Comparison of ENCODE assay signal across 30 mouse cellular contexts in genomic region chr1:88104667-88105430, GRCm38 (mm10). TPM values are rescaled to one million over a fixed set of nuclear protein-coding genes. Genes with fewer than 3 reads are reported as not detected.
DNase-seq lines count a peak whose midpoint lies in the region; ATAC-seq and TF ChIP-seq lines count a peak whose summit lies in the region.
"Had no signal": no experiment of that assay in that cellular context is flagged by ENCODE, and none has a peak within 500 bp of the region (broad histone marks: within the 10 kb centered on the region; RNA-seq: fewer than 3 reads in every experiment).

No protein-coding gene starts in this region.

- no peak for TF ChIP-seq CTCF in liver, adult 2 months (IDR thresholded peaks at IDR 0.05; ENCODE audit: low read depth, low read length)
- TF ChIP-seq CTCF in liver, postnatal 0 days (IDR thresholded peaks at IDR 0.05; ENCODE audit: low read depth): no peak

- H3K79me2 ChIP-seq in liver, adult 2 months (ENCODE audit: control insufficient read depth, insufficient read depth, low read length): peaks cover 17% of the 10 kb centered on the region; the same call in 1 of the 2 replicates

- H3K4me3 ChIP-seq in liver, adult 2 months (ENCODE audit: insufficient read depth, low read depth, low read length): peak overlapping the region; percentile 60
- H3K4me3 ChIP-seq in liver, embryonic 12.5 days: no peak overlapping the region
- no peak overlapping the region for H3K4me3 ChIP-seq in liver, postnatal 0 days (ENCODE audit: low read depth, low read length)
- H3K4me3 ChIP-seq: embryonic facial prominence, embryonic 13.5 days; forebrain, embryonic 12.5 days; heart, embryonic 10.5 days; hindbrain, embryonic 12.5 days had no signal

- H3K27me3 ChIP-seq in liver, adult 2 months (ENCODE audit: control insufficient read depth, insufficient read depth, low read length): no peaks in the 10 kb centered on the region
- 0 out of 2 replicates have a peak, but pooled peaks cover 8% of the 10 kb centered on the region for H3K27me3 ChIP-seq in liver, embryonic 12.5 days (replicated peaks)
- H3K27me3 ChIP-seq in liver, postnatal 0 days (ENCODE audit: insufficient read depth, low read length): no peaks in the 10 kb centered on the region
- H3K27me3 ChIP-seq: embryonic facial prominence, embryonic 13.5 days; forebrain, embryonic 12.5 days; hindbrain, embryonic 12.5 days; Patski had no signal

- H3K27ac ChIP-seq in liver, adult 2 months (replicated peaks; ENCODE audit: insufficient read depth, low read depth, low read length): peak overlapping the region; percentile 95
- no peak overlapping the region for H3K27ac ChIP-seq in liver, embryonic 12.5 days
- H3K27ac ChIP-seq in liver, postnatal 0 days (ENCODE audit: low read depth): peak overlapping the region; percentile 11; the same call in 1 of the 2 replicates
- H3K27ac ChIP-seq: embryonic facial prominence, embryonic 13.5 days; forebrain, embryonic 12.5 days; heart, embryonic 10.5 days; hindbrain, embryonic 12.5 days had no signal

- 30% methylated on average over 1 of the region's 1 CpGs for WGBS in liver, adult 2 months
- 55% methylated on average over 1 of the region's 1 CpGs for WGBS in liver, embryonic 12.5 days (ENCODE audit: insufficient replicate concordance)
- 79% methylated on average over 1 of the region's 1 CpGs for WGBS in liver, postnatal 0 days (ENCODE audit: insufficient replicate concordance)

- TF ChIP-seq EP300 in liver, postnatal 0 days (IDR thresholded peaks at IDR 0.05; ENCODE audit: low read depth): no peak

- no peaks in the 10 kb centered on the region for H3K9me3 ChIP-seq in liver, embryonic 12.5 days (replicated peaks)
- no peaks in the 10 kb centered on the region for H3K9me3 ChIP-seq in liver, postnatal 0 days (ENCODE audit: low read length)
- H3K9me3 ChIP-seq: embryonic facial prominence, embryonic 13.5 days; forebrain, embryonic 12.5 days; heart, embryonic 10.5 days; hindbrain, embryonic 12.5 days had no signal

- H3K9ac ChIP-seq in liver, adult 2 months (ENCODE audit: low read depth, low read length): peak overlapping the region; percentile 68
- H3K9ac ChIP-seq in liver, embryonic 12.5 days: no peak overlapping the region
- H3K9ac ChIP-seq in liver, postnatal 0 days (replicated peaks): no peak overlapping the region
- H3K9ac ChIP-seq: embryonic facial prominence, embryonic 13.5 days; forebrain, embryonic 12.5 days; hindbrain, embryonic 12.5 days had no signal

- peaks cover 3% of the 10 kb centered on the region; the same call in 1 of the 2 replicates for H3K36me3 ChIP-seq in liver, adult 2 months (ENCODE audit: control insufficient read depth, insufficient read depth, low read length)
- no peaks in the 10 kb centered on the region for H3K36me3 ChIP-seq in liver, embryonic 12.5 days
- H3K36me3 ChIP-seq in liver, postnatal 0 days (replicated peaks; ENCODE audit: insufficient read depth, low read length): no peaks in the 10 kb centered on the region
- H3K36me3 ChIP-seq: embryonic facial prominence, embryonic 13.5 days; forebrain, embryonic 12.5 days; heart, embryonic 10.5 days; hindbrain, embryonic 12.5 days had no signal

- no peak overlapping the region for H3K4me2 ChIP-seq in liver, embryonic 12.5 days
- peak overlapping the region; percentile 56 for H3K4me2 ChIP-seq in liver, postnatal 0 days (ENCODE audit: low read depth, low read length)
- H3K4me2 ChIP-seq: embryonic facial prominence, embryonic 13.5 days; forebrain, embryonic 12.5 days; hindbrain, embryonic 12.5 days had no signal

- no peak for ATAC-seq in liver, embryonic 12.5 days
- ATAC-seq in liver, postnatal 0 days: no peak
- ATAC-seq: activated CD4-positive, CD25-positive, alpha-beta regulatory T cell, adult 4 months; forebrain, embryonic 16.5 days; hindbrain, embryonic 16.5 days; inflammation-experienced regulatory T-cells, adult 6 months; Patski had no signal

- no peak for TF ChIP-seq POLR2A in liver, adult 2 months (IDR thresholded peaks at IDR 0.05; ENCODE audit: extremely low read depth, insufficient read depth, low read length)

- peaks cover 30% of the 10 kb centered on the region for H3K4me1 ChIP-seq in liver, adult 2 months (ENCODE audit: control insufficient read depth, insufficient read depth, low read length)
- H3K4me1 ChIP-seq in liver, embryonic 12.5 days: peaks cover 13% of the 10 kb centered on the region
- peaks cover 8% of the 10 kb centered on the region; the same call in 1 of the 2 replicates for H3K4me1 ChIP-seq in liver, postnatal 0 days (ENCODE audit: insufficient read depth)
- H3K4me1 ChIP-seq: embryonic facial prominence, embryonic 13.5 days; forebrain, embryonic 12.5 days; heart, embryonic 10.5 days; hindbrain, embryonic 12.5 days had no signal

- DNase-seq in adrenal gland, postnatal 10 days: peak; percentile 8
- DNase-seq in adrenal gland, adult 18-20 months (ENCODE audit: low spot score in 2 of 2): no peak
- peak; percentile 65 for DNase-seq in liver, adult 2 months (ENCODE audit: extremely low read depth, low read depth, low spot score)
- peak; percentile 16 for DNase-seq in lung, postnatal 10 days
- no peak for DNase-seq in lung, adult 18-20 months
- DNase-seq in liver, postnatal 0 days: no peak
- DNase-seq in urinary bladder, adult 2 months (ENCODE audit: low spot score): no peak
- DNase-seq: cerebellum, adult 11-12 months; cerebellum, adult 9-10 months; cerebellum, postnatal 36 days; gastrocnemius, postnatal 14 days; heart, postnatal 10 days; heart, postnatal 4 days had no signal

RNA-seq across cellular contexts. Expression of gene Ugt1a6b, which starts 1.8 kb away (rescaled TPM):
- total RNA-seq in adrenal gland, postnatal 10 days (2021): 10 to 100 TPM in 1 of 2 experiments, 1 to 10 TPM in 1; 7.3 to 13.6 TPM
- total RNA-seq in adrenal gland, adult 18-20 months (2021): 10 to 100 TPM in 1 of 2 experiments, 1 to 10 TPM in 1; 3.5 to 12.0 TPM
- total RNA-seq in liver, adult 2 months (2014; rRNA removed): 97.1 and 102 TPM in 2 replicates
- 77.3 and 91.0 TPM in 2 replicates for polyA plus RNA-seq in liver, adult 2 months (2012; rRNA removed)
- polyA plus RNA-seq in liver, embryonic 12.5 days (2016; fragmentation: Nextera tagmentation; extraction: Ambion mirVana): 0.42 and 0.67 TPM in 2 replicates
- 28.8 and 29.4 TPM in 2 replicates for polyA plus RNA-seq in liver, postnatal 0 days (2015; fragmentation: Nextera tagmentation; extraction: Ambion mirVana)
- polyA plus RNA-seq in urinary bladder, adult 2 months (2012; rRNA removed): 30.4 and 31.7 TPM in 2 replicates
- total RNA-seq: MEL had no signal
- polyA plus RNA-seq: activated CD4-positive, CD25-positive, alpha-beta regulatory T cell, adult 4 months; C2C12; heart, embryonic 10.5 days; heart, embryonic 14.5 days; inflammation-experienced regulatory T-cells, adult 6 months had no signal

RNA-seq across cellular contexts. Expression of gene Ugt1a7c, which starts 10.0 kb away (rescaled TPM):
- total RNA-seq in adrenal gland, postnatal 10 days (2021): 1 to 10 TPM; 1.9 to 2.6 TPM
- total RNA-seq in adrenal gland, adult 18-20 months (2021): 1 to 10 TPM; 1.8 to 3.6 TPM
- total RNA-seq in liver, adult 2 months (2014; rRNA removed): 20.1 and 51.1 TPM in 2 replicates
- 2.0 and 3.9 TPM in 2 replicates for polyA plus RNA-seq in liver, adult 2 months (2012; rRNA removed)
- polyA plus RNA-seq in liver, embryonic 12.5 days (2016; fragmentation: Nextera tagmentation; extraction: Ambion mirVana): 1.1 and 1.2 TPM in 2 replicates
- 2.3 and 2.9 TPM in 2 replicates for polyA plus RNA-seq in liver, postnatal 0 days (2015; fragmentation: Nextera tagmentation; extraction: Ambion mirVana)
- polyA plus RNA-seq in urinary bladder, adult 2 months (2012; rRNA removed): 96.6 and 98.2 TPM in 2 replicates
- total RNA-seq: MEL had no signal
- polyA plus RNA-seq: C2C12 had no signal

RNA-seq across cellular contexts. Expression of gene Ugt1a8, which starts 17.2 kb away (rescaled TPM):
- under 1 TPM; 0.21 to 0.30 TPM for total RNA-seq in adrenal gland, postnatal 10 days (2021)
- total RNA-seq in adrenal gland, adult 18-20 months (2021): not detected
- 4.0 and 4.6 TPM in 2 replicates for total RNA-seq in liver, adult 2 months (2014; rRNA removed)
- polyA plus RNA-seq in liver, adult 2 months (2012; rRNA removed): 0.07 and 0.11 TPM in 2 replicates
- polyA plus RNA-seq in liver, embryonic 12.5 days (2016; fragmentation: Nextera tagmentation; extraction: Ambion mirVana): not detected in 2 replicates
- not detected in 2 replicates for polyA plus RNA-seq in liver, postnatal 0 days (2015; fragmentation: Nextera tagmentation; extraction: Ambion mirVana)
- not detected in 2 replicates for polyA plus RNA-seq in urinary bladder, adult 2 months (2012; rRNA removed)
- total RNA-seq: adrenal gland, postnatal 4 days; gastrocnemius, adult 18-20 months; gastrocnemius, postnatal 14 days; granulocyte monocyte progenitor cell, adult 5-6 weeks; heart, postnatal 10 days; heart, postnatal 4 days; MEL had no signal
- polyA plus RNA-seq: activated CD4-positive, CD25-positive, alpha-beta regulatory T cell, adult 4 months; C2C12; embryonic facial prominence, embryonic 13.5 days; forebrain, embryonic 12.5 days; forebrain, embryonic 16.5 days; heart, embryonic 10.5 days; heart, embryonic 14.5 days; hindbrain, embryonic 12.5 days; hindbrain, embryonic 16.5 days; Patski had no signal

RNA-seq across cellular contexts. Expression of gene Ugt1a6a, which starts 29.8 kb away (rescaled TPM):
- total RNA-seq in adrenal gland, postnatal 10 days (2021): 10 to 100 TPM in 1 of 2 experiments, 1 to 10 TPM in 1; 9.1 to 14.0 TPM
- 10 to 100 TPM in 1 of 2 experiments, 1 to 10 TPM in 1; 9.8 to 20.9 TPM for total RNA-seq in adrenal gland, adult 18-20 months (2021)
- 55.4 and 90.9 TPM in 2 replicates for total RNA-seq in liver, adult 2 months (2014; rRNA removed)
- polyA plus RNA-seq in liver, adult 2 months (2012; rRNA removed): 84.4 and 106 TPM in 2 replicates
- polyA plus RNA-seq in liver, embryonic 12.5 days (2016; fragmentation: Nextera tagmentation; extraction: Ambion mirVana): 1.3 and 2.1 TPM in 2 replicates
- 27.7 and 28.5 TPM in 2 replicates for polyA plus RNA-seq in liver, postnatal 0 days (2015; fragmentation: Nextera tagmentation; extraction: Ambion mirVana)
- 361 and 412 TPM in 2 replicates for polyA plus RNA-seq in urinary bladder, adult 2 months (2012; rRNA removed)
- total RNA-seq: MEL had no signal
- polyA plus RNA-seq: heart, embryonic 10.5 days had no signal

RNA-seq across cellular contexts. Expression of gene Ugt1a9, which starts 34.2 kb away (rescaled TPM):
- total RNA-seq in adrenal gland, postnatal 10 days (2021): 1 to 10 TPM; 4.1 to 6.3 TPM
- not detected for total RNA-seq in adrenal gland, adult 18-20 months (2021)
- total RNA-seq in liver, adult 2 months (2014; rRNA removed): 177 and 194 TPM in 2 replicates
- polyA plus RNA-seq in liver, adult 2 months (2012; rRNA removed): 142 and 259 TPM in 2 replicates
- polyA plus RNA-seq in liver, embryonic 12.5 days (2016; fragmentation: Nextera tagmentation; extraction: Ambion mirVana): 0.10 and 0.14 TPM in 2 replicates
- 0.54 and 0.56 TPM in 2 replicates for polyA plus RNA-seq in liver, postnatal 0 days (2015; fragmentation: Nextera tagmentation; extraction: Ambion mirVana)
- not detected in 2 replicates for polyA plus RNA-seq in urinary bladder, adult 2 months (2012; rRNA removed)
- total RNA-seq: gastrocnemius, postnatal 14 days; granulocyte monocyte progenitor cell, adult 5-6 weeks; heart, postnatal 10 days; heart, postnatal 4 days; MEL had no signal
- polyA plus RNA-seq: C2C12; embryonic facial prominence, embryonic 13.5 days; forebrain, embryonic 12.5 days; forebrain, embryonic 16.5 days; frontal cortex, adult 2 months; heart, embryonic 10.5 days; heart, embryonic 14.5 days; hindbrain, embryonic 12.5 days; hindbrain, embryonic 16.5 days; inflammation-experienced regulatory T-cells, adult 6 months had no signal

Comparison
In these comparisons a context has a peak if more than half of its experiments do, and no peak if none do; other contexts are left out.
1. DNase-seq: peak in adrenal gland, postnatal 10 days (single experiment), liver, adult 2 months (single experiment) and lung, postnatal 10 days (single experiment); none in adrenal gland, adult 18-20 months (0 of 2), lung, adult 18-20 months (0 of 2), liver, postnatal 0 days (single experiment) and urinary bladder, adult 2 months (single experiment).
2. RNA of gene Ugt1a6b, which starts 1.8 kb away (polyA plus RNA-seq): 77.3 to 91.0 TPM in liver, adult 2 months, 30.4 to 31.7 TPM in urinary bladder, adult 2 months and 28.8 to 29.4 TPM in liver, postnatal 0 days; 0.42 to 0.67 TPM in liver, embryonic 12.5 days; every median in the first group is over 10 times any median in the second.
3. RNA of gene Ugt1a7c, which starts 10.0 kb away (polyA plus RNA-seq): 96.6 to 98.2 TPM in urinary bladder, adult 2 months; 2.3 to 2.9 TPM in liver, postnatal 0 days, 2.0 to 3.9 TPM in liver, adult 2 months and 1.1 to 1.2 TPM in liver, embryonic 12.5 days; every median in the first group is over 10 times any median in the second.